In genomic region chr10:125786197-125786879, GRCm38 (mm10) we compare ENCODE assay signal across 8 mouse cellular contexts.
A peak's percentile ranks its signal among the peaks of the same experiment; 100 is the strongest.
DNase-seq lines count a peak whose midpoint lies in the region; ATAC-seq lines count a peak whose summit lies in the region.

No protein-coding gene starts in this region.

- peak overlapping the region; percentile 52 for H3K4me2 ChIP-seq in liver, embryonic 13.5 days

- ATAC-seq in megakaryocyte, adult 5-6 weeks (ENCODE audit: poor library complexity, severe bottlenecking): no peak
- no peak for ATAC-seq in liver, embryonic 13.5 days (ENCODE audit: low read depth)

- no peaks in the 10 kb centered on the region for H3K36me3 ChIP-seq in megakaryocyte, embryonic 14.5 days (replicated peaks; ENCODE audit: low read length)
- no peaks in the 10 kb centered on the region for H3K36me3 ChIP-seq in liver, embryonic 13.5 days

- no peak overlapping the region for H3K27ac ChIP-seq in liver, embryonic 13.5 days

- DNase-seq in adrenal gland, postnatal 14 days: peak; percentile 9
- DNase-seq in adrenal gland, postnatal 4 days (ENCODE audit: low spot score in 2 of 2): no peak
- no peak for DNase-seq in liver, embryonic 13.5 days
- no peak for DNase-seq in right cerebral cortex, adult 2 months (ENCODE audit: low spot score in 2 of 2)
- DNase-seq in layer of hippocampus, adult 9-11 months: no peak
- no peak for DNase-seq in right cerebral cortex, postnatal 36 days (ENCODE audit: low spot score in 2 of 2)

- no peak overlapping the region for H3K9ac ChIP-seq in liver, embryonic 13.5 days

- peaks cover 28% of the 10 kb centered on the region for H3K9me3 ChIP-seq in megakaryocyte, embryonic 14.5 days
- no peaks in the 10 kb centered on the region for H3K9me3 ChIP-seq in liver, embryonic 13.5 days (replicated peaks)

- WGBS in liver, embryonic 13.5 days (ENCODE audit: insufficient replicate concordance): 17% methylated on average over 10 of the region's 10 CpGs

- peak overlapping the region; percentile 71 for H3K4me3 ChIP-seq in megakaryocyte, embryonic 14.5 days (replicated peaks)
- 0 out of 2 replicates have a peak overlapping the region, but pooled peaks have one; percentile 16 for H3K4me3 ChIP-seq in liver, embryonic 13.5 days (replicated peaks)

- no peaks in the 10 kb centered on the region for H3K27me3 ChIP-seq in megakaryocyte, embryonic 14.5 days (replicated peaks)
- H3K27me3 ChIP-seq in liver, embryonic 13.5 days: no peaks in the 10 kb centered on the region

- H3K4me1 ChIP-seq in megakaryocyte, embryonic 14.5 days: no peaks in the 10 kb centered on the region; the same call in 1 of the 2 replicates
- H3K4me1 ChIP-seq in liver, embryonic 13.5 days (replicated peaks): peaks cover 17% of the 10 kb centered on the region
